Mouse (Mus musculus) small intestine, adult 10 weeks (tissue): ENCODE data around the gene Bag6. TPM values are rescaled to one million over a fixed set of nuclear protein-coding genes. Genes with fewer than 3 reads are reported as not detected.

Experiments
- polyA plus RNA-seq: library from polyadenylated mRNA; stranded (reverse); fragments of 350-450 nt; fragmentation: Illumina TruSeq; extraction: RNeasy Lipid Tissue Mini Kit (QIAGEN cat#74804); gene quantifications from one replicate; pipeline ENCODE4 v1.2.3, GENCODE M21; 2014; ENCODE audit warnings: low replicate concordance

Bag6 gene
- 9.2 TPM for polyA plus RNA-seq

DNA sequence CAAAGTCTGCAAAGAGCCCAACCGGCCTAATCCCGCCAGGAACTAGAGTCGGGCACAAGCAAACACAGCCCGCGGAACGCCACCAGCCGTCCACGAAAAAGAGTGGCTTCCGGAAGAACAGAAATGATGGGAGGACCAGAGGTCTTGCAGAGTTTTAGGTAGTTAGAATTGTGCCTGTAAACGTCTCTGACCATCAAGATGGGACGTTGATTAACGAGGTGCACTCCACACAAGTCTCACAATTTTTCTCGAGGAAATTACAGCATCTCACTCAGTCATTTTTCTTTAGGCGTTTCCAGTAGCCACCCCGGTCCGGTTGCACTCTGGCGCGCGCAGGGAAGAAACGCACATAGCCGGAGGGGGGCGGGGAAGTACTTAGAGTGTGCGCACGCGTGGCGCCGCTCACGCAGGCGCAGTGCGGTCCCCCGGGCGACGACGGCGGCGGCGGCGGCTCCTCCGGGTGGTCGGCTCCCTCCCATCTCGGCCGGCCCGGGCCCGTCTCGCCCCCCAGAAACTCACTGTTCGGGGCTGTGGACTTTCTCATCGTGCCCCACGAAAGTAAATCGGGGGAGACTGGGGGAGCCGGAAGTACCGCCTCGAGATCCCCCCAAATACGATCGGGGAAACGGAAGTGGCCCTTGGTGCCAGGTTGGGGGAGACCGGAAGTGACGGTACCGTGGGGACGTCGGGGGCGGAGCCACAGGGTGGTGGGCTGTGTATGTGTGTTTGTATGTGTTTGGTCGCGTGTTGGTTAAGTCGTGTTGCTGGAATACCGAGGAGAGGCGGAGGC is at the start of gene Bag6:
Gene Bag6, plus strand, starts transcription at position 378 of the 790 bp plus-strand sequence.

DNA sequence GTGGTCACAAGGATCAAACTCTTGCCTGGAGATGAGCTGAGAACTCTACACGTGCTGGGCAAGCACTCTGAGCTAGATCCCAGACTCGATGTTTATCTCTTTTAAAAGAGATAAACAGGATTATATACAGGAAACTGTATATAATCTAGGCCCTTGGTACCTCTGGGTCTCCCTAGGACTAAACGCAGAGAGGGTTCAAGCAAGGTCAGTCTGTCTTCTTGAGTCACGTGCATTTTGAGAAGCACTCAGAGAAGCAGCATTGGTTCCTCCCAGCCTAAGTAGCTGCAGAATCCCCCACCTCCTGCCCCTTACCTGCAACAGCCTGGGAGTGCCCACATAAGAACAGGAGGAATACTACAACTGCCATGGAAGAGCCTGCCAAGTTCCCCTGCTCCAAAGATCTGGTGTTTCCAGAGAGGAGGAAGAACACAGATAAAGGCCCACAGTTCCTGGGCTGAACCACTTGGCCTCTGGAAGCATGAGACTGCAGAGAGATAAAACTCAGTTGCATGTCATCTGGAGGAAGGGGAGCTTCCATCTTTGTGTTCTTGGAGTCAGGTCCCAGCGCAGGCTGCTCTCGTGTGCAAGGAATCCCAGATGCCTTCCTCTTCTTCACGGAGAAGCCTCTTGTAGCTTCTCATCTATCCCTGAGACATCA is 49.6 kb upstream of the Bag6 start, which contains the start of gene Ly6g6f:
Gene Ly6g6f, minus strand, starts transcription at position 403 of the 658 bp plus-strand sequence.

DNA sequence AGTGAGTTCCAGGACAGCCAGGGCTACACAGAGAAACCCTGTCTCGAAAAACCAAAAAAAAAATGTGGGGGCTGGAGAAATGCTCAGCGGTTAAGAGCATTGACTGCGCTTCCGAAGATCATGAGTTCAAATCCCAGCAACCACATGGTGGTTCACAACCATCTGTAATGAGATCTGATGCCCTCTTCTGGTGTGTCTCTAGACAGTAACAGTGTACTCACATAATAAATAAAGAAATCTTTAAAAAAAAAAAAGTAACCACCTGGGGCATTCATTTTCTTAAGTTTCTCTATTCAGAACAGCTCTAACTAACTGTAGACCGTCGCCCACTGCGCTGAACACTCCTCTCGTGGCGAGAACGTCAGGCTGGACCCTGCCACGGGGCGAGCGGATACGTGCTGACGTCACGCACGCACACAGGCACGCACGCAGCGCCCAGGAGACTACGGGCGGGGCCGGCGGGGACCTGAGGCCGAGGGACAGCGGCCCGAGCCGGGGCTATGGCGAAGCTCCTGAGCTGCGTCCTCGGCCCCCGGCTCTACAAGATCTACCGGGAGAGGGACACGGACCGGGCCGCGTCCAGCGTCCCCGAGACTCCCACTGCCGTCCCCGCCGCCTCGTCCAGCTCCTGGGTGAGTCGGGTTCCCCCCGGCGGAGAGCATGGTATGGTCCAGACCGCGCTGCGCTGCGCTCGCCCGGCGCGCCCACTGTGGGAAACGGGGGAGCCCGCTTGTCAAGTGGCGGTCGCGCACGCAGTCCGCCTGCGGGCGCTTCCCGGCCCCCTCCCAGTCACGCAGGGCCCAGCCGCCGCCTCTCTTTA is 45.9 kb upstream of the Bag6 start, which contains the start of gene Abhd16a:
Gene Abhd16a, plus strand, starts transcription at position 439 of the 820 bp plus-strand sequence.

DNA sequence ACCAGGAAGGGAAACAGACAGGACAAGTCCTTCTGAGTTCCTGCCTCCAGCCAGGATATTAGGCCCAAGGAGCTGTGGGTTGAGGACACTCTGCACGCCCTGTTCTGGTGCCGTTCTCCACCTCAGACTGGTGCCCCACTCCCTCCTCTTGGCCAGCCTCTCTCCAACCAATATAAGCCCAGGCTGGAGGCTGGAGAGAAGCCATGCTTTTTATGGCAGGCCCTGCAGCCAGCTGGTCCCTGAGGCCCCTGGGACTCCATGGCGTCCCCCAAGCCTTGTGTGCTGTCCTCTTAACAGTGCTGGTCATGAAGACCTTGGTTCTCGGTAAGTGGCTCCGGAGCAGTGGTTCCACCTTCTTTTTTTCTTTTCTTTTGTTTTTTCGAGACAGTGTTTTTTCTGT is 26.9 kb upstream of the Bag6 start, which contains the start of gene Ly6g5c:
Gene Ly6g5c, plus strand, starts transcription at position 183 of the 400 bp plus-strand sequence.

DNA sequence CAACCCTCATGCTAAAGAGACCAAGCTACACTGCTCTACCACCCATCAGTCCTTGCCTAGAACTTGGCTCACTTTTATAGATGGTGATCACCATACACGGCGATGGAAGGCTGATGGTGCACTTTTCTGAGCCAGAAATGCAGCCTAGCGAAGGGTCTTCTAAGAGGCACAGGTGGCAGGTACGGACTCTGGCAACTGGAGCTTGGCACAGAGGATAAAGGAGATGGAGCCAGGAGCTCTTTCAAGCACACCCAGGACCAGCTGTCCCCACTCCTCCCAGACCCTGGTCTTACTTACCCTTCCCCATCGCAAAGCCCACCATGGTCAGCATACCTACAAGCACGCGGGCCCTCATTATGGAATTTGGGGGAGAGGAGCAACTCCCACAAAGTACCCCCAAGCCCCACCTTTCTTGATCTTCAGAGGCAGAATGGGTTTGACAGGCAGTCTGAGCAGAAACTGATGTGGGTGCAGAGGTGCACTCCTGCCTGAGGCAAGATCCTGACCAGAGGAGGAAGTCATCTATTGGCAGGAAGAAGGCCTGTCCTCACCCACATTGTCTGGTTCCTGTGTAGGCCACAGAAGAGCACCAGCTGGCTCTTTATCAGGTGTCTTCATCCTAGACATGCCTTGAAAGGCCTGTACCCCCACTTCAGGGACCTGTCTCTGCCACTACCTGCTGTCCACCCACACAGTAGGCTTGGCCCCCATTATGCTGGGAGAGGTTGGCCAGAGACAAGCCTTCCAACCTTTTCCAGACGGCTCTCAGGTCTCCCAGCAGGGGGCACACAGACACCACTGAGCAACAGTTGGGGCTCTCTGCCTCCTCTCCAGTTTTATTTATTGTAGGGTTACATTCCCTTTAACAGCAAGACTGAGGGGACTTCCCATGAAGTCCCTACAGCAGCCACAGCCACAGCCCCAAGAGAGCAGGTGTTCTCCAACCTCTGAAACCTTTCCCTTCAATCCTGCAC is 19.6 kb upstream of the Bag6 start, which contains the start of gene Ly6g5b:
Gene Ly6g5b, minus strand, starts transcription at position 383 of the 974 bp plus-strand sequence.

DNA sequence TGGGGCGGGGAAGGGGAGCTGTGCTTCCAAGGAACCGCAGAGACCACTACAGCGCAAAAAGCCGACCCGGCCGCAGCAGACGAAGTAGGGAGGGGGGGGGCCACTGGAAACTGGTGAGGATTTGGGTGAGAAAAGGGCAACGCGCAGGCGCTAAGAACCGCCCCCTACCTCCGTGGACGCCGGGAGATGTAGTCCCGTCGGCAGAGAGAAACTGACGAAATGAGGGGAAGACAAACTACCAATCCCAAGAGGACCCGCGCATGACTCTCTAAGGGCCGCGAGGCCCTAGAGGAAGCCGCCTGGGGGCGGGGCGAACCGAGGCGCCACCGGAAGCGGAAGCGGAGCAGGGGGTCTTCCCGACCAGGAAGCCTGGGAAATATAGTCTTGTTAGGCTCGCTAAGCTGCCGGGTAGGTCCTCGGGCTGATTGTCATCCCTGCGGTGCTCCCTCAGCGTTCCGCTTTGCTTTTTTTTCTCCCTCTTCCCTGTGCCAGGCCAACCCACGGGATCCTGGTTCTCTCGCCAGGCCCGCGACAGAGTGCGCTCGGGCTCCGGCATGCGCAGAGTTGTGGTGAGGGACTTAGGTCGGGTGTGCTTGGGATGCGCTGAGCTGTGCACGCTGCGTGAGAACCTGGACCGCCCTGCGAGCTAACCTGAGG is 13.7 kb upstream of the Bag6 start, which contains the start of gene Gpank1:
Gene Gpank1, plus strand, starts transcription at position 313 of the 657 bp plus-strand sequence.

DNA sequence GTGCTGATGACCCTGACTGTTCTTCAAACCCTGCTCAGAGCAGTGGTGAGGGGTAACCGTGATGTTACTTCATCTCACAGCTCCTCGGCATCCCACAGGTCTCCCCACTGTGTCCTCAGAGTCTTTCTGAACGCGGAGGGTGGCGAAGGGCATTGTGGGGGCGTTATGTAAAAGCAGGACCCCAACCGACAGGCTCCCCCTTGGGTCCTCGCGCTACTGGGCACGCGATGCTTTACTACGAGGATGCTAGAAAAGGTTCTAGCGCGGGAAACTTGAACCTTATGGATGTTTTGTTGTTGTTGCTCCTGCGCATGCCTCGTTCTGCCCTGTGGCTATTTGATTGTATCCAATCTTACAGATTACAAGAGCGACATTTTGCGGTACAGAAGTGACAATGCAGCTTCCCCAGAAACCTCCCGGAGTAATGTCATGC is 13.1 kb upstream of the Bag6 start, which contains the start of gene Csnk2b:
Gene Csnk2b, minus strand, starts transcription at position 183 of the 433 bp plus-strand sequence.

DNA sequence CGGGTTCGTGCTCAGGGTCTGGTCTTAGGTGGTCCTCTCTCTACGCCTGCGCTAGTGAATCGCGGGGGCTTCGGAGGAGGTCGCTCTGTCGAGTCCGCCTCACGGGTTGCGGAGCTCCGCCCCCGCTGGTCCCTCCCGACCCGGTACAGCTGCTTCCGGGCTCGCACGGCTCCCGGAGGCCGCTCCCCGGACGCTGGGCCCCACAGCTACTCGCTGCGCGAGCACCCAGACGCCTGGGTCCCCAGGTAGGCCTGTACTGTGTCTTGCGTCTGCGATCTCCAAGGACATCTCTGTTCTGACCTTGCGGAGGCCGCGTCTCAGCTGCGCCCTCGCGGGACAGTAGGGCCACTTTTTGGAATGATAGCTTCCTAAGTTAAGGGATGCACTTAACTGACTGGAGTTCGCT is 8.8 kb upstream of the Bag6 start, which contains the start of gene D17H6S53E:
Gene D17H6S53E, plus strand, starts transcription at position 168 of the 406 bp plus-strand sequence.

DNA sequence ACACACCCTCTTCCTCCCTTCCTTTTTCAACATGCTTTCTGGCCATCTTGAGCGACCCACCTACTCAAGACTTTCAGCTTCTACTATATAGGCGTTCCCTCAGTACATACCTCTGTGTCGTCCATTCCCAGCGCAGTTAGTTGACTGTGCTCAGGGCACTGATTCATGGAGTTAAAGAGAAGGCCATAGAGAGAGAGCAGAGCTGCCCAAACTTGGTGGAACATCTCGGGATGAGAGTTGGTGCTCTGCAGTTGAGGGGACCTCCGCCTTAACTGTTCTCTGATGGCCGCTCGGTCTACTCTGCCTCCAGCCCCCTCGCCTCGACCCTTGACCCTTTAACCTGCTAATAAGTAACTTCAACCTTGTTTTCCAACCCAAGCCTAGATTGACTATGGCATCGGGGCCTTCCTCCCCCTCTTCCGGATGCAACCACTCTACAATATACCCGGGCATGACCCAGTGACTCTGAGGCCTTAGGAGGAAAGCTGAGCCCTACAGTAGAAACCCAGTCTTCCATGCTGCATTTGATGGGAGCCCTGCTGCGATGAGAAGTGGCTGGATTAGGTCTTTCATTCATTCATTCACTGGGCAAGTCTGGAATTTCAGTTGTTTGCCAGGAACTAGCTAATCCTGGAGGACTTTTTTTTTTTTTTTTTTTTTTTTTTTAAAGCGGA is 3.3 kb upstream of the Bag6 start, which contains the start of gene Apom:
Gene Apom, minus strand, starts transcription at position 551 of the 674 bp plus-strand sequence.

DNA sequence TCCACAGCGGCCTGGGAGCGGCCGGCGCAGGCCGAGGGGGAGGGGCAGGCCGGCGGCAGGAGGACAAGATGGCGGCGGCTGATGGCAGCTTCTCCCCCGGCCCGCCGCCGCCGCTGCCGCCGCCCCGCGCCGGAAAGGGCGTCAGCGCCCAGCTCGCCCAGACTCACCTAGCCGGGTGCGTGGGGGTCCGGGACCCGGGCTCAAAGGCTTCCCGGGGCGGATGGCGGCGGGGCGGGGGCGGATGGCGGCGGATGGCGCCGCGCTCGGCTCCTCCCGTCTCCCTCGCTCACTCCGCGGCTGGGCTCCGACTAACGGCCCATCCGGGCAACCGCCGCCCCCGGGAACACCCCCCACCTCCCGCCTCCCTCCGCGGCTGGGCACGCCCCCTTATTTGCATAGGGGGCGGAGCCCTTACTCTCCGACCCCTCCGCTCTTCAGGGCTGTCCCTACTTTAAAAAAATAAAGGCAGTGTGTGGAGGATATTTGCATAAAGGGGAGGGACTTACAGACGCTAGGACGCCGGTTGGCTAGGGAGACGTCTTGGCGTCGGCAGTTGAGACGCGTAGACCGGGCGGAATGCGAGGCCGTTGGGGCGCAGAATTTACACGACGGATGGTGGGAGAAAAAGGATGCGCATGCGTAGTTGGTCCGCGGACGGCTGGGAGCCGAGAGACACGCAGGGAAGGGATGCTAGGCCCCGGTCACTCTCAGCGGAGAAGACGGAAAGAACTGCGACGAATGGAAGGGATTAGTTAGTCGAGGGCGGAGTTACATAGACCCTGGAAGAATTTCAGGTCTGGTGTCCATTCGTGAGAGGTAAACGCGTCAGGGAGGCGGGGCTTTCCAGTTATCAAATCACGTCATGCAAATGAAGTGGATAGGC is 29.8 kb downstream of the Bag6 start, which contains the start of gene Prrc2a:
Gene Prrc2a, minus strand, starts transcription at position 330 of the 883 bp plus-strand sequence.

DNA sequence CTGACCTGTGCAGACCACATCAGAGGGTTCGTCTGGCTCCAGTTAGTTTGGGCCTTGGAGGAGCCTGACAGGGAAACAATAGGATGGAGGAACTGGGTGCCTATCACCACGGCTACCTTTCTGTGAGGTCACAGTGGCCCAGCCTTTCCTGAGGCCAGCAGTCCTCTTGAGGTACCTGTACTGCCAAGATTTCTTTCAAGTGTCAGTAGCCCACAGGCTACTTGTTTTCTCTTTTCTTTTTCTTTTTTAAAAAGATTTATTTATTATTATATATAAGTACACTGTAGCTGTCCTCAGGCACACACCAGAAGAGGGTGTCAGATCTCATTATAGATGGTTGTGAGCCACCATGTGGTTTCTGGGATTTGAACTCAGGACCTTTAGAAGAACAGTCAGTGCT is 41.0 kb downstream of the Bag6 start, which contains the start of gene Aif1:
Gene Aif1, minus strand, starts transcription at position 101 of the 400 bp plus-strand sequence.

DNA sequence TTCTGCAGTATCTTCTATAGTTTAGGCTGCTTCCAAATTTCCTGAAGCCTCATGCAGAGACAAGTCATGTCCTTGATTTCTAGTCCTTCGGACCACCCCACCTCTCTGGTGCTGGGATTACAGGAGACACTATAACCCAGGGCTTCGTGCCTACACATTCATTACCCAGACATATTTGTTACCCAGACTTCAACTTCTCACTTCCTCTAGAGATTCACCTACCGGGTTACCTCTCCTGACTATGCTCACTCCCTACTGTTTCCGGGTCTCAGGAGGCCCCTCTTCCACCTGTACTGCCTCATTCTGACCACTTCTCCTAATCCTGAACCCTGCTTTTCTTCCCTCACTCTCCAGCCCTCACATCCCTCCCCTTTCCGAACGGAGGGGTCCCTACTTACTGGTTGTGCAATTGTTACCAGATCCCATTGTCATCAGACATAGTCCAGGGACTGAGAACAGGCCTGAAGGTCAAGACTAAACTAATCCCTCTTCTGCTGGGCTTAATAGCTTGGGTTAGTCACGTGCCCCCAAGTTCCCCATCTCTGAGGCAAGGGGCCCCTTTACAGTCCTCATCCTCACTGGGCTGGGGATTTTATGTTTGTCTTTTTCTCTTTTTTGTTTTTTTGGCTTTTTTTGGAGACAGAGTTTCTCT is 53.1 kb downstream of the Bag6 start, which contains the start of gene Lst1:
Gene Lst1, minus strand, starts transcription at position 481 of the 652 bp plus-strand sequence.

DNA sequence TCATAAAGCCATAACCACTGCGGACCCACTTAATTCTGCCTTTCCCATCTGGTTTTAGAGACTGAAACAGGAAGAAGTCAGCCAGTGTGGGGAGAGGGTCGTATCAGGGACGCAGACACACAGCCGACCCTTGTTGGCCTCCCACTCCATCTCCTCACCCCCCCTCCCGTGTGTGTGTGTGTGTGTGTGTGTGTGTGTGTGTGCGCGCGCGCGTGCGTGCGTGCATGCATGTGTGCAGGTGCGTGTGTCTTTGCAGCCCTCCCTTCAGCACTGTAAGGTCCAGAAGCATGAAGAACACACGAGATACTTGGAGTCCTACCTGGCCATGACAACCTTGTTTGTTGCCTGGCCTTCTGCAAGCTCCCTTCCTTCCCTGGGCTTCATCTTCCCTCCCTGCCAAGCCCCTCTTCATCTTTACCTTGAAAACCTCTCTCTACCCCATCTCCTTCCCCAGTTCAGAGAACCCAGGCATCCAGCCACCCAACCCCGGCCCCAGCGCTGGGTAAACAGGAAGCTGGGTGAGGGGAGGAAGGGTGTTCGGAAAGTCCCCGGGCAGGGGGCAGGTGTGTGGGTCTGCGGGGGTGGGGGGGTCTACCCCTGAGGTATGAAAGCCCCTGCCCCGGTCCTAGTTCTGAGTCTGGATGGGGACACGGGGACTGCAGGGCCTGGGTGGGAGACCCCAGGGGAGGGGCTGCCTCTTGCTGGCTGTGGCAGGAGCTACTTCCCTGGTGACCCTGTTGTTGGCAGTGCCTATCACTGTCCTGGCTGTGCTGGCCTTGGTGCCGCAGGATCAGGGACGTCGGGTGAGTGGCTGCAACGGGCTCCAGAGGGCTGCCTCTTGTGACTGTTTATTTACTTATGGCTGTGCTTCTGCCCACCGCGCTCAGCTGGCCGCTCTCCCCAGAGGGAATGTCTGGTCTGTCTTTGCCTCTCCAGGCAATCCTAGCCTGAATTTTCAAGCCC is 59.2 kb downstream of the Bag6 start, which contains the start of gene Ltb:
Gene Ltb, plus strand, starts transcription at position 559 of the 963 bp plus-strand sequence.

